Mouse (Mus musculus): ENCODE measurements around the gene Umad1.

Umad1 gene

DNA sequence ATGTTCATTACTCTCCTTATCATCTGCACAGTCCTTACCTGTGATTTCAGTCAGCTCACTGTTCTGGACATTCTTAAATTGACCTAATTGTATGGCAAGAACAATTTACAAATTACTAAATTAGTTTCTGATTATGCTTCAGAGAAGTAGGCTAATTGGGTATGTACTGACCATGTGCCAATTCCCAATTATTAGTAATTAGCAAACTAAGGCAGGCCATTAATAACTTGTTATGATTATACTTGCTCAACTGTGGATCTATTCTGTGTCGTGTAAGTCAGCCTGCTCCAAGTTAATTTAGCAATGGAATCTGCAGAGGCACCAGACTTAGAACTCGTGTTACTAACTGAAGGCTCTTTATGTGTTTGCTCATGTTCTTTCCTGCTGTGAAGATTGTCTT lies 114.0 kb downstream of the Umad1 start:
- DNase-seq, result no peak

DNA sequence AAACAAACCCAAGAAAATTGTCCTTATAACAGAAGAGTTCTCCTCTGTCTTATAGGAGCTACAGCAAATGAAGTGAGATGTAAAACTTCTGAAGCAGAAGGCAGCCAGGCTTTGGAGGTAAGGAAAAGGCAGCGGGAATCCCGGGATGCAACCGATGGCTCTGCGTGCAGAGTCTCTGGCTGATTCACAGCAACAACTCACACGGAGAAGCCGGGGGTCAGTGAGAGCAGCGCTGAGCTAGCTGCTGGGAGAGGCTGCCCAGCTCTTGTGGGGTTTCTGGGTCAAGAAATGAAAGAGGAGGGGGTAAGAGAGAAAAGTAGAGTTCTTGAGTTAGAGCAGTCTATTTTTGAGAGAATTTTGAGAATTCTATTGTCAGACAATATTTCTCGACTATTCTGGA lies 114.8 kb downstream of the Umad1 start:
- DNase-seq, result no peak

DNA sequence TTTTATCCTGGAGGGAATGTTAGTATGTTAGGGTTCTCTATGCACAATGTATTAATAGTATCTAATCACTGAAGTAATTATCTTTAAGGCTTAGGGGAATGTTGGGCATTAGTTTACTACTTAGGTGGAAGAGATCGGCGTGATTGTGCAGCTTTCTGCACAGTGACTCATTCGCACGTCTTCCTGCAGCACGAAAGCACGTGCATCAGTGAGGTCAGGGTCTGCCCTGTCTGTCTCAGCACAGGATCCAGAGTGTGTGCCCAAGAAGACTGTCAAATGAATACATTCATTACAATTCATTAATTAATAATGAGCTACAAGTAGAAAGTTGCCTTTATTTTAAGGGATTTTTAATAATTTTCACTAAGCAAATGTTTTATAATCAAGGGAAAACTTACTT lies 115.2 kb downstream of the Umad1 start:
- no peak for DNase-seq

DNA sequence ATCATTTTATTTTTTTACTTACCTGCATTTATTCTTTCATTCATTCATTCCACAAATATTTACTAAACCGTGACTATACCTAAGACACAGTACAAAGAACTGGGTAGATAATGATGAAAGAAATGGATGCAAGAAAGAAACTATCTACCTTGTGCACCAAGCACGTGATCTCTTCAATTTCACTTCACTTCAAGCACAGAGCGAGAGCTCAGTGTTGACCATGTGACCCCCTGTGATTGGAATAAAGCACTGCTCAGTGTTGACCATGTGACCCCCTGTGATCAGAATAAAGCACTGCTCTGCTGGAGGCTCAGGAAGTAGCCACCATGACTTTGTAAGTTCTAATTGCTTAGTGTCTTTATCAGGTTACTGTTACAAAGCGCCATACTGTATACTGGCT lies 115.6 kb downstream of the Umad1 start:
- no peak for DNase-seq

DNA sequence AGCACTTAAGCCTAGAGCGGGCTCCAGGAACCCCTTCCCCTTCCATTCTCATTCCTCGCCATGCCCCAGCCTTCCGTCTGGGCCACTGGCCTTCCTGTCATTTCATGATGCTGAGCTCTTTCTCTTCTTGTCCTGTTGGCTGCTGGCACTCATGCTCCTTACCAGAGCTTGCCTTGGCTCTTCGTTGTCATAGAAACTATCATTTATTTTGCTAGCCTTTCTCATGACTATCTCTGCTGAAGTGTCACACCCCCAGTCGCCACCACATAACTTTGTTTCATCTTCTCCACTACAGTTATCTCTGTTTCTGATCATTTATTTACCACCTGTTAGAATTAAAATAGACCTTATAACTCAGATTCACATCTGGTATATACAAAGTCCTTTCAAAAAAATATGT lies 117.3 kb downstream of the Umad1 start:
- no peak for DNase-seq

DNA sequence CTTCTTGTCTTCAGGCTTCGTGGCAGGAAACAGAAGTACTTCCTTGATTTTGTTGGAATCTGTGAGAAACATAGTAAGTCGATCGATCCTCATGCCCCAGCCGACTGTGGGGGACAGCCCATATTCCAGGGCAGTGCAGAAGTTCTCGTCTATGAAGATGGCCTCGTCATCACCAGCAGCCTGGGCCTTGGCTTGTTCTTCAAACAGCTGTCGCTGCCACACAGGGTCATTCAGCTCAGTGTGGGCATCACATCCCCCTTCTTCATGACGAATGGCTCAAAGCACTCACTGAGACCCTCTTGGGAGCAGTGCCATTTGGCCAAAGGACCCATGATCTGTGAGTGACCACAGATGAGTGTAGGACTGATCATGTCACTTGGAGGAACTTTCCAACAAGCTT lies 118.6 kb downstream of the Umad1 start:
- no peak for DNase-seq

DNA sequence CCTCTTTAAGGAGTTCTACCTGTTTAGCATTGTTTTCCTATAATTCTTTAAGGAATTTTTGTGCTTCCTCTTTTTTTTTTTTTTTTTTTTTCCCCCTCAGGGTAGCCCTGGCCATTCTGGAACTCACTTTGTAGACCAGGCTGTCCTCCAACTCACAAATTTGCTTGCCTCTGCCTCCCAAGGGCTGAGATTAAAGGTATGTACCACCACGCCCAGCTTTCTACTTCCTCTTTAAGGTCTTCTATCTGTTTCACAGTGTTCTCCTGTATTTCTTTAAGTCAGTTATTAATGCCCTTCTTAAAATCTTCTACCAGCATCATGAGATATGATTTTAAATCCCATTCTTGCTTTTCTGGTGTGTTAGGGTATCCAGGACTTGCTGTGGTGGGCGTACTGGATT lies 130.2 kb downstream of the Umad1 start:
- no peak for DNase-seq

DNA sequence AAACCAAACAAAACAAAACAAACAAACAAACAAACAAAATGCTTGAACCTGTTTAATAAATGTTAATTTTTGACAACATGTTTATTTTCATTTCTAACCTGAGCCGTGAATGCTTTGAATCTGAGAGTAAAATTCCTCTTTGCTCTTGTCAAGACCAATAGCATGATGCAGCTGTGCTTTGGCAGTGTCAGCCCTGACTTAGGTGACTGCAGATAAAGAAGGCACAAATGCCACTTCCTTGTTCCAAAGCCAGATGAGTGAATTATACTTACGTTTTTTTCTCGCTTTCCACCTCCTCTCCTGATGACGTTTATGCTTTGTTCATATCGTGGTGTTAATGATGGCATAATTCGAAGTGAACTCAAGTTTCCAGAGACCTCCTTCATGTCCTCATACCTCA lies 131.2 kb downstream of the Umad1 start:
- no peak for DNase-seq

DNA sequence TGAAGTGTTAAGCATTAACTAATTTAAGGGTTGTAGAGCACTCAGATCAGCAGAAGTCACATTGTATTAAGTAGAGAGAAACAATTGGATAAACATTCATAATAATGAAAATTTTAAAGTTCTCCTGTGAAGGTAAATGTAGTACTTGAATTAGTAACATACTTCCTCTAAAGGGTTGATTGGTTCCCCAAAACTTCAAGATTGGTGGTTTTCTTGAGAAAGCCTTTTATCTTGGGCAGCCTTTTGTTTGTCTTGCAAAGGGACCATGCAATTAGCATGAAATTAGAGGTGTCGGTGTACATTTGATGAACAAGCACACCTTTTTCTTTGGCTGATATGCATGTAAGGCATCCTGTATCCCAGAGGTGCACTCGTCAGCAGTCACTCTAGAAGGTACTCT lies 131.8 kb downstream of the Umad1 start:
- no peak for DNase-seq

DNA sequence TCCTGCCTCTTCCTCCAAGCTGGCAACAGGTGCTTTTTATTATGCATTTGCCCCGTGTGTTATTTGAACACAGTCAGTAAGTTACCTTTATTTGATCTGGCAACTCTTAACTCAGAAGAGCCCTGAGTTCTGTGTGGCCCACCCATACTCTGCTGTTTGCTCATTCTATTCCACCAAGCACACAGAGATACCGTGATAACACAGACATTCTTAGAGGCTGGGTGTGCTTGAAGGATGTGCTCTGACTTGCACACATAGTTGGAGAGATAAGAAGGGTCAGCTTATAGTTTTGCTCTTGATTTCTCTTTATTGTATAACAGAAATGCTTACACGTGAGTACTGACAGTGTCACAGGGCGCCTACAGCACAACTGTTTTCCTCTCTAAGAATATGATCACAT lies 133.9 kb downstream of the Umad1 start:
- DNase-seq, result no peak

DNA sequence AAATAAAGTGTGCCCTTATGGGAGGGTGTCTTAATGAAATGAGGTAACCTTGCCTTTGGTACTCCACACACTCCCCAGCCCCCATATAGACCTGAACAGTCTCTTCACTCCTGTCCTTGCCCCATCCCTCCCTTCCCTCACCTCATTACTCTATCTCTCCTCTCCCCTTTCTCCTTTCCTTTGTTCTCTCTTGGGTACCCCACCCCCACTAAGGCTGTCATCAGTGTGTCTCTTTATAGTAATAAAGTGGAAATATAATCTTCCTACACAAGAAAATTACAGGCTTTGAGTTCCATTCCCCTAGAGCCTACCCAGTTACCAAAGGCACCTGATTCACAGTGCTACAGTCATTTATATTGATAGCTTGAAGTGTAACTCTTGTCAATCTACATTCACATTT lies 135.0 kb downstream of the Umad1 start:
- no peak for DNase-seq

DNA sequence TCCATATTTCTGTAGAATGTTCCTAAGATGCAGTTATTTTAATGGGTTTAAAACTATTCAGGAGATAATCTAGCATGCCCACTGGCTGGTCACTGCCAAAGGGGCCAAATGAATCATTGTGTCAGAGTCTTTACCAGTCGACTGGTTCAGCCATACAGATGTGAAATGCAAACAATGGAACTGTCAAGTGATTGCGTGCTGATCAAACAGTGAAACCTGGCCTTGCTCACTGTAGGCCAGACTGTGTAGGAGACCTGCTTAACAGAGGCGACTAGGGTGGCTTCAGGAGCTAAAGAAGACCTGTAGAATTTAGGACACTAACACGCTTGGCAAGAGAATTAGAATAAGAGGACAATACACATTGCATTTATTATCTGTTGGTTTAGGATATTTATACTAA lies 136.0 kb downstream of the Umad1 start:
- DNase-seq, result no peak

DNA sequence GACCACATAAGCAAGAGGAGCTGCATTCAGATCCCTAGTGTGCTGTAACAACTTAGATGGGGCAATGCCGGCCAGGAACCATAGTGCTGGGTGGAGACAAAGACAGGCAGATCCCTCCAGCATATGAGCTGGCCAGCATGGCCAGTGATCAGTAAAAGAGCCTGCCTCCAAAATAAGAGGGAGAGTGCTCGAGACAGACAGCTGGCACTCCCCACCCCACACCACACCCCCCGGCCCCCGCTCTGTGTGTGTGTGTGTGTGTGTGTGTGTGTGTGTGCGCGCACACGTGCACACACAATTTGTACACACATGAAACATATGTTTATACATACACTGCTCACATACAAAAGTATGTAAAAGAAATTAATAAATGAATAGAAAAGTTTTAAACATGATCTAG lies 138.2 kb downstream of the Umad1 start:
- DNase-seq, result no peak

DNA sequence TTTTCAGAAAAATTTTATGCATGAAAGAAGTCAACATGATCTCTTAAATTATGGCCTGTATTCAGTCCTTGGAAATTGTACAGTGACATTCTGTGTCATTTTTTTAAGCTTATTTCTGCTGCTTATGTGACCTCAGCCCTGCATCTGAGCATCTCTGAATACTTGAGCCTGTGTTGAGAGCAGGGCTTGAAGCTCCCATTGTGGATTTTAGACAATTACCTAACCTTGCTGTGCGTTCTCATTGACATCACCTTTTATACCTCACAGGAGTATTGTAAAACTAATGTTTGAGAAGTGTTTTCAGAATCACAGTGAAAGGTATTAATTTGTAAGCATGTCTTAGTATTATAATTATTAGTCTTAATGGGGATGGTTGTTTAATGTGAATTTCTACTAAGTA lies 140.6 kb downstream of the Umad1 start:
- no peak for DNase-seq

DNA sequence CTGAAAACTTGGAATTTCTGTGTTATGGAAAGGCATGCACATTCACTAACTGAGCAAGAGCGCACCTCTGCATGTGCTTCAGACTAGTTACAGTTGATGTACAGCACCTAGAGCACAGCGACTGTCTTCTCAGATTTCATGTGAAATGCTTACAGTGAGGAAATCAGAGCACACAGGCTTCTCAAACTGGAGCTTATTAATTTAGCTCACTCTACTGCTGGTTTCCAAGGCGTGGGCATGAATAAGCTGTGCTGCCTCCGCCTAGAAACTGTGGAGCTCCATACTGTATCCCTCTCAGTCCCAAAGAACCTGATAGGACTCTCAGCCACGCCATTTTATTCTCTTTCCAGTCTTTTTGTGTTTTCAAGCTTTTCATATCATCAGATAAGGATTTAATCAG lies 144.0 kb downstream of the Umad1 start:
- no peak for DNase-seq

DNA sequence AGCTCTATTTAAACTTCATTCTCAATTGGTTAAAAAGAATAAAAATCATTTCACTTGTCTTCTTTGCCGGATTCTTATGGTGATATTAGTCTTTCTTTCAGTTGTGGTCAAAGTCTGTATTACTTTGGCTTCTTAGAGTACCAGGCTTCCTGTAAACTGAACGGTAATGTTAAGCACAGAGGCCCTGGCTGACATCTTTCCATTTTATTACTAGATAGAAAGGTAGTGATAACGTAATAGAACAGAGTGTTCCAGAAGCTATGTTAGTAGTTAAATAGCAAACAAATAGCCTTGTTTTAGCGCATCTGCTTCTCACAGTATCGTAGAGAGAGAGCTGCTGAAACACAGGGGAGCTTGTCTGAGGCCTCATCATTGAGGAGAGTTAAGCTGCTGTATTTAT lies 146.8 kb downstream of the Umad1 start:
- no peak for DNase-seq

DNA sequence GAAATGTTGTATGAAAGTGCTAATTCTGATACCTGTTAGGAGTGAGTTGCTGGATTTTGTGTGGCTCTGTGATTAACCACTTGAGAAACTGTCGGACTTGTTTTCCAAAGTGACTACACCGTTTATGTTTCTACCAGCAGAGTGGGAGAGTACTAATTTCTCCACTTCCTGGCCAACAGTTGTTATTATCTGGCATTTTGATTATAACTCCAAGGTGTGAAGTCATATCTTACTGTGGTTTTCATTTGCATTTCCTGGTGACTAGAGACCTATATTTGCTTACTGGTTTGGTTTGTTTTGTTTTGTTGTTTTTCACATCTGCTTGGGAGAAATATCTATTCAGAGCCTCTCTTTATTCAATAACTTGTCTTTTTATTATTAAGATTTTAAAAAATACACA lies 149.2 kb downstream of the Umad1 start:
- no peak for DNase-seq

DNA sequence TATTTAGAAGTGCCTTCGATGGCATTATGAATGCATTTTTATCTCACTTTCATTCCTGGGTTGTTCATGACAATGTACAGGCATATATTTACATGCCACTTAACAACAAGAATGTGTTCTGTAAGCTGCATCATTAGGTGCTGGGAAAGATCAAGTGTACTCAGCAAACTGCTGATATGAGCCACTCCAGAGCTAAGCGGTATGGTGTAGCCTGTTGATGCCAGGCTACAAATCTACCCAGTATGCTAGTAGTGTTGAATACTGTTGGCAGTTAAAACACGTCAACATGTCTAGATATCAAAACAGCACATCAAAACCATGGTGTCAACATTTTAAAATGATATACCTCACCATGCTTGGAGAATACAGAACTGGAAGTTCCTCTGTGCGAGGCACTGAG lies 150.8 kb downstream of the Umad1 start:
- no peak for DNase-seq

DNA sequence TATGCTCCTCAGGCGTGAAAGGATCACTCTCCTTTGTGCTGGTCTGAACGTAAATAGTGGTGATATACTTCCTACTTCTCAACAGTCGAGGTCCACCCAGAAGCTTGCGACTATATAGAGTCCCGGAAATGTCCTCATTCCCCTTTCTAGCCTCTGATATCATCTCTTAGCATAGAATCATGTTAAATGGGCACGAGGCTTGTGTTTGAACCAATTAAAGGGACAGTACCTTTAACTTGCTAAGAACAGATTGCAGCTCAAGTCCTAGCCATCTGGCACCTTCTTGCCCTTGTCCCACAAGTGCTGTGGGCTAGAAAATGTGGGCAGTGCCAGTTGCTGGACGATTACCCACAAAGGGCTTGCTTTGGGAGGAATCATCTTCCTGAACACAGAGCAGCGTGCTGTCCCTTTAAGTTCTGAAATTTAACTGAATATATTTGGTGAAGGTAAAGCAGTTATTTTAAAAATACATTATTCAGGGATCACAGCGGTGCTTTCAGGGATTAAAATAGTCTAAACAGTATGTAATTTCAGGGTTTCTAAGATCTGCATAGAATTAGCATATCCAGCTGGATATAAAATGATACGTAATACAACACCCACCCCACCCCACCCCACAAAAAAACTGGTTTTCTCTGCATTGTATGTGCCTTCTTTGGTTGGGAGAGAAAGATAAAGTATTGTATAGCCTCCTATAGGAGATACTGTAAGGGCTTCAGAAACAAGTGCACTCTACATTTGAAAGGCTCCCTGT lies 153.9 kb downstream of the Umad1 start:
- DNase-seq, result no peak

DNA sequence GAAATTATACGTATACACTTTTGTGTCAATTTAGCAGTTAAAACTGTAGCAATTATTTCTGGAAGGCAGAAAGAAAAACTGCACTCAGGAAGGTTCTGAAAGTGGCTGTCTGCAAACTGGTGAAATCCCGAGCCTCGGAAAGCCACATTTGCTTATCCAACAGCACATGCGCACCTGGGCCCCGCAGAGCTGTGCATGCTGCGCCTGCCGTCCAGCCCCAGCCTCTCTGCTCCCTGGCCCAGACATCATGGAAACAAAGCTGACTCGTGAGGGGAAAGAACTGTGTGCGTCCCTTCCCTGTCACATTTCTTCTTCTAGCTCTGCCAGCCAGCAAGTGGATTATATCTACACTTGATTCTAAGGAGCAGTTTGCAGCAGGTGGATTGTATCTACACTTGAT lies 154.9 kb downstream of the Umad1 start:
- no peak for DNase-seq

DNA sequence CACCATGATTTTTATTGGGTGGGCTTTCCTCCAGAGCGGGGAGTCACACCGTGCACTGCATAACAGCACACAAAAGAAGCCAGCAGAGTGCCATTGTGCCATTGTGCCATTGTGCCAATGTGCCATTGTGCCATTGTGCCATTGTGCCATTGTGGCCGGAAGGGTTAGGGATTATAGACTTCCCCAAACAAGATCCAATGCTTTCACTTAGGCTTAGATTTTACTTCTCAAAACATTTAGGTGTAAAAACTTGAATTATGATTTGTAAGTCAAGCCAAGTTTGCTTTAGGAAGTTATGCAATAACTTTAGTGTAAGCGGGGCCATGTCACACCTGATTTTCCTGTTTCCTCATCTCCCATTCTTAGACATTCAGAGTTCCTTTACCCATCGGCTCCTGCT lies 156.7 kb downstream of the Umad1 start:
- DNase-seq, result no peak

DNA sequence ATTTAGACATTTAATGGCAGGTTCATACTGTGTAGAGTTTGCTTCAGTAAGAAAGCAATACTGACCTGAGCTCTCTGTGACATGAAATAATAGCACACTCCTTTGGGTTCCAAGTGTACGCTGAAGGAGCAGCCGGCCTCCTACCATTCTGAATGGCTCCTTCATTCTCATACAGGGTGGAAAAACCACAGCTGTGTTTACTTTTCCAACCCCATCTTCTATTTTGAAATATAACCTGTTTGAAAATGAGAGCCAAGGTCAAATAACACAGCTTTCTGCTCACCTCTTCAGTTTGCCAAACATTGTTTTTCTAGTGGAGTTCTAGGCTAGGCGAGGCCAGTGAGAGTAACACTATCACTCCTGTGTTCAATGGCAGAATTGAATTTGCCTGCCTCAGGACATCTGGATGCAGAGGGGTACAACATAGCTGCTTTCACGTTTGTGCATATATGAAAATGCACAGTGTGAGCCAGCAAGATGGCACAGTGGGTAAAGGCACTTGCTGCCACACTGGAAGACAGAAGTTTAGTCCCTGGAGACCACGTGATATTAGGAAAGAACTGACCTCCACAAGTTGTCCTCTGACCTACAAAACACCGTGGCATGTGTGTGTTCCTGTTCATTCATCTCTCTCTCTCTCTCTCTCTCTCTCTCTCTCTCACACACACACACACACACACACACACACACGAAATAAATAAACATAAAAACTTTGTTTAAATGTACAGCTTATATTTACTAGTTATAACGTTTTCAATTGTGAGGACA lies 157.9 kb downstream of the Umad1 start:
- no peak for DNase-seq

DNA sequence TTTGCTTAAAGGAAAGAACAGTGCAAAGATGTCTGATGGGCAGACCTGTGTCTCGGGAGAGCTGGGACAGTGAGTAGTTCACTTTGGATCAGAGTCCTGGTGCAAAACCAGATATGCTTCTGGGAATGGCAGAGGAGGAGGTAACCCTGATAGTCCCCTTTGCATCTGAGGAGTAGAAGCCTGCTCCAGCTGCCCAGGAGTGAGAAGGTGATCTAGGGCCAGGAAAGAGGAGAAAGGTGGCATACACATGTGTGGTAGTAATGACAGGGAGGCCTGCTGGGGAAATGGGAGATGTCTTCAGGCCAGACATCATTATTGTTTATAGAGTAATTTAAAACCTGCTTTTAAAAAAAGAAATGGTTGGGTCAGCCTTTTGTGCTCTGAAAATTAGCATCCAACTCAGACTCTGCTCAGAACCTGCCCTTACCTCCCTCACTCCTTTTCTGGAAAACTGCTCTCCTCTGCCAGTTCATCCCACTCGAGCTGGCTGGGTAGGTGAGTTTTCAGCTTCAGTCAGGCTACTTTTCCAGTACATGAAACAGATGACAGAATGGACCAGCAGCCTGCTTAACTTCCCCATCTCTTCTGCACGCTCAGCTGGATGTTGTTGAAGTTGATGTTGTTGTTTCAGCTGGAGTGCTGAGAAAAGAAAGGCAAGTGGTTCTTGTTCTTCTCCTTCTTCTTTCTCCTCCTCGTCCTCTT lies 160.5 kb downstream of the Umad1 start:
- no peak for DNase-seq

DNA sequence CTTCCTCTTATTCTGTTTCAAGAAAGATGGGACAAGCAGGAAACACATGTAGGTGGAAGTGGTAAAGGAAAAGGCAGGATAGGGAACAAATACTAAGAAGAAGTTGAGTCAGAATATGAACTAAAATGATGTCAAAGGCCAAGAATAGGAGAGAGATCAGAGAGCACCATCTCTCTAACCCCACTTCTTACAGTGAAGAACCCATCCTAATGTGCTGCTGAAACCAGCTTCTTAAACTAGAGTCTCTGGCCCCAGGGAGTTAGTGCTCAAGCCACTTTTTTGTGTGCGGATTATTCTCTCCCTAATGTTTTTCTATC lies 161.1 kb downstream of the Umad1 start:
- DNase-seq, result no peak

Data from thymus, postnatal 25 days (tissue).